Mouse (Mus musculus): ENCODE results near the gene Fcho1.
"Not testable (repeated sequence)": the region's sequence is repeated elsewhere in the genome, so short reads cannot be mapped to it uniquely, and the experiment has no call there.

The Fcho1 gene

GRCm38 (mm10) chr8:71725122-71725924, at the start of gene Fcho1:
Fcho1 (minus strand) TSS chr8:71725716.
- DNase-seq, result peak; percentile 96

- DNase-seq, result peak; percentile 68
Measured at GRCm38 (mm10) chr8:71771336-71771735, 45.8 kb upstream of the Fcho1 start.

- DNase-seq, result no peak
Measured at GRCm38 (mm10) chr8:71758816-71759215, 33.3 kb upstream of the Fcho1 start.

GRCm38 (mm10) chr8:71752881-71753552, 27.5 kb upstream of the Fcho1 start:
- peak; percentile 85 for DNase-seq

DNA sequence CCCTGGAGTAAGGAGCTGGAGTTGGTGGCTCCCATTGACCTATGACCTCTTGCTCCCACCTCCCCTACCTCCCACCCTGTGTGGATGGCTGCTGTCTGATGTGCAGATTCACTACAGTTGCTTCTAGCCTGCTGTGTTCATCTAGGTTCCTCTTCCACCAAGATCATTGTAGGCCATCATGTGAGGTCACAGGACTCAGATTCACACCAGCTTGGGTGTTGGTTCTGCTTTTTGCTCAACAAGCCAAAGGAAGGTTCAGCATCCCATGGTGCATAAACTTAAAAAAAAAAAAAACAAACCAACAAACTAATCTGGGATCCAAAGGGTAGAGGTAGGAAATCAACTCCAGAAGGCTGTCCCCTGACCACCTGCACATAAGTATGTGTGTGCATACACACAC, 26.7 kb upstream of the Fcho1 start:
- peak; percentile 66 for DNase-seq

DNA sequence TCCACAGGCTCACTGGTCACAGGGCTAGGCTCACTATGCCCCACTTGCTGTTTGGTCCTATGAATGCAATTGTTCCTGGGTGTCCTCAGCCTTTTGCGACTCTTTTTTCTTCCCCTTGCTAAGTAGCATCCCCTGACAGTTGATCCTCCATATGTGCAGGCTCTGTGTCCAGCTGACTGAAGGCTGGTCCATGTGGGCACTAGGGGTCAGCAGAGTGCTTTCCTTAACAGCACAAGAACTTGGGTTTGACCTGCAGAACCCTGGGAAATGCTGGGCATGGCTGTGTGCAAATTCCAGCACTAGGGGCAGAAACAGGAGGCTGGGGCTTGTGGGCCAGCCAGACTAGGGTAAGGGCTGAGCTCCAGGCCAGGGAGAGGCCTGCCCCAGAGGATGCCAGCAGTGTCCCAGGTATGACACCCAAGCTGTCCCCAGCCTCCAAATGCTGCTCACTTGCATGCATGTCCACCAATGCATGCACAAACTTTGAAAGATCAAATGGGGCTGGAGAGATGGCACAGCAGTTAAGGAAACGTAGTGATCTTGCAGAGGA, 25.9 kb upstream of the Fcho1 start:
- peak; percentile 73 for DNase-seq

DNA sequence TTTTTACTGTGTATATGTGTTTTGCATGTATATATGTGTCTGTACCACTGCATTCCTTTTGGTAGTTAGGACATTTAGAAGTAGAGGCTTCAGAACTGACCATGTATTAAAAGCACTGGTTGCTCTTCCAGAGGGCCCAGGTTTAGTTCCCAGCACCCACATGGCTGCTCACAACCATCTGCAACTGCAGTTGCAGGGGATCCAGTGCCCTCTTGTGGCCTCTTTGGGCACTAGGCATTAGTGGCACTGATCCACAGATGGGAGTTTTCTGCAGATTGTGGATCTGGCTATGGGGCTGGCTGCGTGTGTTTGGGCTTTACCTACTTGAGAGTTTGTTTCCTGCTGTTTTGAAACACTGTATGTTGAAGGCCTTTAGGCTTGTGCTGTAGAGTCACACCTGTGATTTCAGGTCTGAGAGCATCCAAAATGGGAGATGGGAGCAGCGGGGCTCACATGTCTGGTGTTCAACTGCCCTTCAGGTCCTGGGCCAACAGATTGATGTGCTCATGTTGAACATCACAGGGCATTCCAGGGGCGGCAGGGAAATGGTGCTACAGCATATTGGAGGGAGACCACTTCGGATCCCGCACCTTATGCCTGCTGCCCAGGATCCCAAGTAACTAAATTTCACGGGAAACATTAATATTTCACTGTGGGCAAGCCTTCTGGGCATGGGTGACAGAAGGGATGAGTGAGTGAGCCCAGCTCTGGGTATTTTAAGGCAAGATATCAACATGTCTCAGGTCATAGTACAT, 24.0 kb upstream of the Fcho1 start:
- DNase-seq, result peak; percentile 85

DNA sequence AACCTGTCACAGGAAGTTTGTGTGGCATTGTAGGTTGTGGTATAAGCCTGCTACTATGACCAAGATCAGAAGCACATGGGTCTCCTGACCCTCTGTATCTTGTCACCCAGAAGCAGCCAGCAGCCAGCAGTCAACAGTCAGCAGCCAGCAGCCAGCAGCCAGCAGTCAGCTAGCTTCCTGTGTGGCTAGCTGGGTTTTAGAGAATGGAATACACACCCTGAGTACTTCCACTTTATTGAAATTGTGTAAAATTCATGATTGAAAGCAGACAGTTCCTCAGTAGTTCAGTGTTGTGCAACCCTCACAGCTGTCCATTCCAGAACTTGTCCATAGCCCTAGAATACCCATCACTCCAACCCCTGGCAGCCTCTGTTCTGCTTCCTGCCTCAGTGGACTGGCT, 21.6 kb upstream of the Fcho1 start:
- peak; percentile 85 for DNase-seq

GRCm38 (mm10) chr8:71745322-71745721, 19.8 kb upstream of the Fcho1 start:
- no peak for DNase-seq

DNA sequence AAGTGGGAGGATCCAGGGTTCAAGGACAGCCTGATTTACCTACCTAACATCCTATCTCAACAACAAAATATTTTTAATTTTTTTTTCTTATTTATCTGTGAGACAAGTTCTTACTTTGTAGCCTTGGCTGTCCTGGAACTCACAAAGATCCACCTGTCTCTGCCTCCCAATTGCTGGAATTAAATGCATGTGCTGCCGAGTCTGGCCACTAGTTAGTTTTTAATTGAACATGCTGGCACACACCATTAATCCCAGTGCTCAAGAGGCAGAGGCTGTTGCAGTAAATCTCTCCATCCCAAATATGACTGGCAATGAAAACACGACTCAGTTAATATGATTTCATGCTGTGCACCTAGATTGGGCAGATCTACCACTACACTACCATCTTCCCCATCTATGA, 17.3 kb upstream of the Fcho1 start:
- DNase-seq, result peak; percentile 54

DNA sequence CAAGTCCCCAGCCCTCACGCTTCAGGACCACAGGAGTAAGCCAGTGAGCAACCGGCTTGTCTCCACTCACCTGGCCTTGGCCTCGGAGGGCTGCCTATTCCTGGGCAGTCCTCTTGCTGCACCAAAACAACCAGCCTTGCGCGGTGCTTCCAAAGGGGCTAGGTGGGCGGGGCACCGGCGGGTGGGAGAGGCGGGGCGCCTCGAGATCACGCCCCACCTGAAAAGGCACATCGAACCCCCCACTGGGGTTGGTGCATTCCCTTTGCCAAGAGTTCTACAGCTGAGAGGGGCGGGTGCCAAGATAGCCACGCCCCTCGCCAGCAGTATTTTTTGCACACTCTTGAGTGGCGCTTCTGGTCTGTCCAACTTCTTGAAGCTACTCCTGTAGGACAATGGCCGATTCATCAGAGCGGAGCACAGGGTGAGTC, 16.2 kb upstream of the Fcho1 start:
- peak; percentile 90 for DNase-seq

DNA sequence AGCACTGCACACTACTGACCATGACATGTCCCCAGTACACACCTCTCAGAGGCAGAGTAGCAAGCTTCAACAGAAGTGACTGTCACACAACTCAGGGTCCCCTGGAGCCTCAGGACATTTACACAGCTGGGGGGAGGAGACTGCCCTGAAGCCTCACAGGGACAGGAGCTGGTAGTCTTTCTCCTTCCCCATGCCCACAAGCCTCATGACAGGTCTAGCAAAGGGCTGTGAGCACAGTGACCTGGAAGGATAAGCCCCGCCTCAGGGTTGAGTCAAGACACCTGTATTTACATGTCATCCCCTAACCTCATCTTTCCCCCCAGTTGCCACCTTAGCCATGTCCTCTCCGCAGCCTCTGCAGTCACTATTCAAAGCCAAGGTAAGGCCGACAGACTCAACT, 15.7 kb upstream of the Fcho1 start:
- DNase-seq, result peak; percentile 84

DNA sequence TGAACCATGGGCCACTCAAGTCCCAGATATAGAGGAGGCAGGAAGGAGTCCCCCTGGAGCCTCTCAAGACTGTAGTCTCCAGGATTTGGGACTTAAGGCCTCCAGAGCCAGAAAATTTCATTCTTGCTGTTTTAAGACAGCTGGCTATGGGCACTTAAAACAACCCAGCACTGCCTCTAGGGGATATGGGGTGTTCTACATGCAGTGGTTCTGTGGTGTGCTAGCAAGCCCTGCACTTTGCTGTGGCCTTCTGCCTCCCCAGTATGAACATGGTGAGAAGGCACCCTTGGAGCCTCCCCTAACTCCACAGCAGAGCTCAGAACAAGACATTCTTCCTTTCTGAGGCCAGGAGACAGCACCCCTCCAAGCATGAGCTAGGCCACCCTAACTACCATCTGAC, 12.8 kb upstream of the Fcho1 start:
- not testable (repeated sequence) for DNase-seq

DNA sequence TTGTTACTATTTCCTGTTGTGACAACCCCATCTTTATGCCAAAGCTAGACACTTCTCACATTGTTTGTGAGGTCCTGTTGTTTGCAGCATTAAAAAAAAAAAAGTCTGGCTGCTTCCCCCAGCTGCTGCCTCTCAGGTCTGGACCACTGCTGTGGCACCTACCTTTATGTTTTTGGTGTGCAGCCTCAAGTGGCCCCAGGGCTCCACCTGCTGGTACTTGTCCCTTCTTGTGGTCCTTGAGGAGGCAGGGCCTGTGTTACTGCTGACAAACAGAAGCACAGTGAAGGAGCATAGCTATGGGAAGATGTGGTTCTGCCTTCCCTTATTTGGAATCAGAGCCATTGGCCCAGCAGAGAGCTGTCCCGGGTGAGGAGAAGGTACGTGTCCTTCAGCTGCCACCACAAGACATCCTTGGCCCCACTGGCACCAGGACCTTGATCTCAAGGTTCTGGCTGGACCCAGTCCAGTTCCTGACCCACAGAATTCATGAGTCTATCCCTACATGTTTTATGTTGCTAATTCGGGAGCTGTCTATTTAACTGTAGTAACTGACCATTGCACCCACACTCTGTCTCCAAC, 6.2 kb upstream of the Fcho1 start:
- DNase-seq, result no peak

- DNase-seq, result no peak
Measured at GRCm38 (mm10) chr8:71728826-71729620, 3.5 kb upstream of the Fcho1 start.

GRCm38 (mm10) chr8:71728240-71728785, 2.8 kb upstream of the Fcho1 start:
- peak; percentile 87 for DNase-seq

GRCm38 (mm10) chr8:71724389-71724788, 1.1 kb downstream of the Fcho1 start:
- no peak for DNase-seq

DNA sequence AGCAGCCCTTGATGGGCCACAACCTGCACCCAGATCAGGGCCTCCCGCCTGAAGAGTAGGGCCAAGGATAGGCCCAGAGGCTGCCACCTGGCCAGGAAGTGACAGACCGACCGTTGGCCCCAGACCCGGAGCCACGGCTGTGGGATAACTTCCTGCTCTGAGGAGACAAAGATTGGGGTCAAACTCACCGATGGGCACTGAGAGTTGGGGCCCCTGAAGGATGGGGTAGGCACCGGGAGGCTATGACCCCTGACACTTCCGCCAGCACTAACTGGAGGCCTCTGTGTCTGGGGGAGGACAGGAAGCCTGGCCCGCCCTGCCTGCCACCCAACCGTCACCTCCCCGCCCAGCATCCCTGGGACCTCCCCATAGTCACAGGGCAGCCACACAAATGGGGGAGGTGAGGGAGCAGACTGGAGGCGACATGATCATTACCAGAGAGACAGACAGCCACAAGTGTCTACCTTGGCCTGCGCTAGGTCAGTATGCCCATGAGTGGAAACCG, 2.4 kb downstream of the Fcho1 start:
- no peak for DNase-seq

- no peak for DNase-seq
Measured at GRCm38 (mm10) chr8:71719928-71720457, 5.5 kb downstream of the Fcho1 start.

GRCm38 (mm10) chr8:71719218-71719617, 6.3 kb downstream of the Fcho1 start:
- DNase-seq, result no peak

- no peak for DNase-seq
Measured at GRCm38 (mm10) chr8:71718252-71718651, 7.3 kb downstream of the Fcho1 start.
